Mouse (Mus musculus) bone marrow, adult 2 months (tissue): Measurements from ENCODE around the gene Cc2d1a.

ENCODE experiments used
- CTCF ChIP-seq: fragments of 200-500 bp; IDR thresholded peaks from 2 replicates; pipeline ENCODE4 v1.5.1; 2011; ENCODE audit warnings: low read length, control low read depth; ENCODE audit not compliant: control insufficient read depth, insufficient read depth
- POLR2A ChIP-seq: fragments of 200-500 bp; IDR thresholded peaks from 2 replicates; pipeline ENCODE4 v1.6.1; 2011; ENCODE audit warnings: low read depth, mild to moderate bottlenecking, control low read depth, low read length, borderline replicate concordance; ENCODE audit not compliant: control insufficient read depth

DNA sequence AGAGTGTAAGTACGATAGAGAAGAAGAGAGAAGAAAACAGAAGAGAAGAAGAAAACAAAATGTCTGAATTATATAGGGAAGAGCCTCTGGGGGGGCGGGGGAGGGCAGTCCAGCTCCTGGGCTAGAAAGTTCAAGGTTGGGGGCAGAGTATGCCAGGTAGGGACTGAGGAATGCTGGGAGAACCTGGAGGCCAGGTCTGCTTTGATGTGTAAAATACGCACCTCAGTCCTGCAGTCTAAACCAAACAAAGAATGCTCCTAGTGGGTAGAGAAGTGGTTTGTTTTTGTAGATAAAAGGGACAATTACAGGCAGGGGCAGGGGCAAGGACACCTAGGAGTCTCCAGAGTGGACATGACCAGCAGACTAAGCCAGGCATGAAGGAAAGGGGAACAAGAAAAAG lies 29.7 kb upstream of the Cc2d1a start:
- no peak for TF ChIP-seq CTCF
- no peak for TF ChIP-seq POLR2A
